8 mouse cellular contexts compared by ENCODE assay signal in genomic region chr9:110653655-110654461, GRCm38 (mm10). TPM values are rescaled to one million over a fixed set of nuclear protein-coding genes. Genes with fewer than 3 reads are reported as not detected.
DNase-seq lines count a peak whose midpoint lies in the region; ATAC-seq and TF ChIP-seq lines count a peak whose summit lies in the region.

Nbeal2 (minus strand) TSS chr9:110654161.

- H3K36me3 ChIP-seq in embryonic facial prominence, embryonic 13.5 days: peaks cover 2% of the 10 kb centered on the region; the same call in 1 of the 2 replicates
- H3K36me3 ChIP-seq in kidney, adult 2 months (ENCODE audit: control insufficient read depth, insufficient read depth, low read length): no peaks in the 10 kb centered on the region
- no peaks in the 10 kb centered on the region for H3K36me3 ChIP-seq in limb, embryonic 11.5 days (ENCODE audit: control insufficient read depth, insufficient read depth, low read length)
- H3K36me3 ChIP-seq in midbrain, embryonic 13.5 days: 0 out of 2 replicates have a peak, but pooled peaks cover under 1% of the 10 kb centered on the region
- H3K36me3 ChIP-seq in small intestine, adult 2 months (ENCODE audit: control insufficient read depth, insufficient read depth, low read length): 0 out of 2 replicates have a peak, but pooled peaks cover 1% of the 10 kb centered on the region

- H3K27me3 ChIP-seq in embryonic facial prominence, embryonic 13.5 days: peaks cover 54% of the 10 kb centered on the region
- H3K27me3 ChIP-seq in kidney, adult 2 months (replicated peaks; ENCODE audit: control insufficient read depth, insufficient read depth, low read length): no peaks in the 10 kb centered on the region
- peaks cover 26% of the 10 kb centered on the region for H3K27me3 ChIP-seq in limb, embryonic 11.5 days (ENCODE audit: control insufficient read depth, insufficient read depth, low read length)
- peaks cover 29% of the 10 kb centered on the region for H3K27me3 ChIP-seq in midbrain, embryonic 13.5 days
- no peaks in the 10 kb centered on the region for H3K27me3 ChIP-seq in small intestine, adult 2 months (ENCODE audit: control insufficient read depth, insufficient read depth, low read length)

- peak; percentile 35 for TF ChIP-seq POLR2A in kidney, adult 2 months (IDR thresholded peaks at IDR 0.05; ENCODE audit: low read depth, low read length)
- TF ChIP-seq POLR2A in small intestine, adult 2 months (IDR thresholded peaks at IDR 0.05; ENCODE audit: low read depth, low read length): peak; percentile 37; the same call in 1 of the 2 replicates

- peak; percentile 94 for DNase-seq in 3134 (ENCODE audit: extremely low read depth, insufficient read length, low spot score)
- DNase-seq in adrenal gland, postnatal 25 days: peak; percentile 93
- DNase-seq in heart, adult 18-20 months: peak; percentile 95 to 99
- peak; percentile 99 for DNase-seq in kidney, adult 2 months
- DNase-seq in limb, embryonic 11.5 days (ENCODE audit: low spot score): peak; percentile 89

- peaks cover 42% of the 10 kb centered on the region for H3K4me1 ChIP-seq in embryonic facial prominence, embryonic 13.5 days
- H3K4me1 ChIP-seq in kidney, adult 2 months (ENCODE audit: control insufficient read depth, insufficient read depth, low read length): peaks cover 37% of the 10 kb centered on the region
- H3K4me1 ChIP-seq in limb, embryonic 11.5 days (ENCODE audit: control insufficient read depth, insufficient read depth, low read length): peaks cover 13% of the 10 kb centered on the region
- H3K4me1 ChIP-seq in midbrain, embryonic 13.5 days (replicated peaks): peaks cover 76% of the 10 kb centered on the region
- H3K4me1 ChIP-seq in small intestine, adult 2 months (ENCODE audit: control insufficient read depth, insufficient read depth, insufficient read length, low read length): peaks cover 25% of the 10 kb centered on the region

- TF ChIP-seq CTCF in kidney, adult 2 months (conservative IDR thresholded peaks at IDR 0.05; ENCODE audit: insufficient read depth, insufficient read length, low read depth, low read length): 0 out of 2 replicates have a peak, but pooled peaks have one; percentile 10
- no peak for TF ChIP-seq CTCF in small intestine, adult 2 months (IDR thresholded peaks at IDR 0.05; ENCODE audit: extremely low read depth, insufficient read length, insufficient replicate concordance, low read depth, low read length)

- H3K9ac ChIP-seq in embryonic facial prominence, embryonic 13.5 days: peak within 1 kb of the TSS; percentile 72
- peak within 1 kb of the TSS; percentile 32; the same call in 1 of the 2 replicates for H3K9ac ChIP-seq in limb, embryonic 11.5 days (ENCODE audit: low read length)
- peak within 1 kb of the TSS; percentile 80 for H3K9ac ChIP-seq in midbrain, embryonic 13.5 days (replicated peaks)

- WGBS in embryonic facial prominence, embryonic 13.5 days: under 1% methylated on average over 75 of the region's 75 CpGs
- under 1% methylated on average over 75 of the region's 75 CpGs for WGBS in kidney, adult 2 months
- WGBS in limb, embryonic 11.5 days: under 1% methylated on average over 65 of the region's 75 CpGs
- under 1% methylated on average over 74 of the region's 75 CpGs for WGBS in midbrain, embryonic 13.5 days
- WGBS in small intestine, adult 2 months: under 1% methylated on average over 74 of the region's 75 CpGs

- H3K4me2 ChIP-seq in embryonic facial prominence, embryonic 13.5 days: peak within 1 kb of the TSS; percentile 99
- peak within 1 kb of the TSS; percentile 97 for H3K4me2 ChIP-seq in limb, embryonic 11.5 days (ENCODE audit: low read depth, severe bottlenecking)
- peak within 1 kb of the TSS; percentile 99 for H3K4me2 ChIP-seq in midbrain, embryonic 13.5 days (replicated peaks)

- peak; percentile 78 for ATAC-seq in embryonic facial prominence, embryonic 13.5 days (ENCODE audit: insufficient number of reproducible peaks, insufficient read depth, low FRiP score, low TSS enrichment, low read depth)
- peak; percentile 84 for ATAC-seq in limb, embryonic 11.5 days (ENCODE audit: insufficient number of reproducible peaks, low FRiP score, low TSS enrichment, low read depth)
- peak; percentile 47 for ATAC-seq in midbrain, embryonic 13.5 days

- H3K9me3 ChIP-seq in embryonic facial prominence, embryonic 13.5 days: no peaks in the 10 kb centered on the region
- H3K9me3 ChIP-seq in limb, embryonic 11.5 days (ENCODE audit: control insufficient read depth, low read length): no peaks in the 10 kb centered on the region
- H3K9me3 ChIP-seq in midbrain, embryonic 13.5 days: no peaks in the 10 kb centered on the region

- H3K27ac ChIP-seq in embryonic facial prominence, embryonic 13.5 days: no peak within 1 kb of the TSS
- H3K27ac ChIP-seq in kidney, adult 2 months (ENCODE audit: insufficient read depth, low read depth, low read length): peak within 1 kb of the TSS; percentile 86
- no peak within 1 kb of the TSS for H3K27ac ChIP-seq in limb, embryonic 11.5 days (replicated peaks; ENCODE audit: low read depth, low read length)
- H3K27ac ChIP-seq in midbrain, embryonic 13.5 days: peak within 1 kb of the TSS; percentile 30; the same call in 1 of the 2 replicates
- H3K27ac ChIP-seq in small intestine, adult 2 months (ENCODE audit: insufficient read depth, low read depth, low read length): peak within 1 kb of the TSS; percentile 32

- H3K4me3 ChIP-seq in embryonic facial prominence, embryonic 13.5 days: peak within 1 kb of the TSS; percentile 64
- H3K4me3 ChIP-seq in kidney, adult 2 months (ENCODE audit: insufficient read depth, low read depth, low read length): peak within 1 kb of the TSS; percentile 72
- H3K4me3 ChIP-seq in limb, embryonic 11.5 days (ENCODE audit: low read depth, low read length): peak within 1 kb of the TSS; percentile 62
- H3K4me3 ChIP-seq in midbrain, embryonic 13.5 days (replicated peaks): peak within 1 kb of the TSS; percentile 72
- peak within 1 kb of the TSS; percentile 76 for H3K4me3 ChIP-seq in small intestine, adult 2 months (ENCODE audit: low read depth, low read length)

RNA-seq across cellular contexts. Expression of gene Nbeal2, which starts in this region (rescaled TPM):
- 7.9 and 10.1 TPM in 2 replicates for total RNA-seq in adrenal gland, postnatal 25 days (2021)
- 1.8 and 2.4 TPM in 2 replicates for polyA plus RNA-seq in embryonic facial prominence, embryonic 13.5 days (2015; fragmentation: Nextera tagmentation; extraction: Ambion mirVana)
- total RNA-seq in heart, adult 18-20 months (2021): 1 to 10 TPM; 6.8 to 7.6 TPM
- 41.6 and 49.2 TPM in 2 replicates for polyA plus RNA-seq in kidney, adult 2 months (2012; rRNA removed)
- 0.35 and 0.53 TPM in 2 replicates for polyA plus RNA-seq in limb, embryonic 11.5 days (2014; fragmentation: Nextera tagmentation; extraction: Ambion mirVana)
- 2.0 and 3.1 TPM in 2 replicates for polyA plus RNA-seq in midbrain, embryonic 13.5 days (2015; fragmentation: Nextera tagmentation; extraction: Ambion mirVana)
- polyA plus RNA-seq in small intestine, adult 2 months (2012; rRNA removed): 28.1 and 28.8 TPM in 2 replicates

Comparison
In these comparisons a context has a peak if more than half of its experiments do, and no peak if none do; other contexts are left out.
1. Peak in DNase-seq, ATAC-seq, H3K4me3 ChIP-seq, H3K9ac ChIP-seq and H3K4me2 ChIP-seq in limb, embryonic 11.5 days; RNA of the gene not detected or under 1 TPM.
2. H3K27ac ChIP-seq: peak in kidney, adult 2 months (single experiment), midbrain, embryonic 13.5 days (single experiment) and small intestine, adult 2 months (single experiment); none in embryonic facial prominence, embryonic 13.5 days (single experiment) and limb, embryonic 11.5 days (single experiment).
3. Peak in every context shown above with its lines, with median percentiles within 50 percentile points of each other: DNase-seq, ATAC-seq, H3K4me2 ChIP-seq, H3K4me3 ChIP-seq and H3K9ac ChIP-seq.